Mouse (Mus musculus) liver, adult 2 months (tissue): ENCODE measurements at regions not wholly inside any gene's neighbourhood (a gene's known extent, or its start where the extent isn't known, plus 50 kb on each side); places are given as distances from the start of the nearest gene placed in this dataset.

ENCODE experiments used
- CTCF ChIP-seq: fragments of 200-500 bp; IDR thresholded peaks from 2 replicates; pipeline ENCODE4 v1.5.1; 2011; ENCODE audit warnings: low read depth, low read length, control low read depth
- POLR2A ChIP-seq: fragments of 200-500 bp; IDR thresholded peaks from 2 replicates; pipeline ENCODE4 v1.6.1; 2011; ENCODE audit warnings: low read length, control low read depth; ENCODE audit not compliant: insufficient read depth; ENCODE audit errors: extremely low read depth

GRCm38 (mm10) chr16:93281715-93282114, 322.1 kb downstream of the Setd4 start:
- TF ChIP-seq POLR2A (no peak), CTCF (no peak)
